Mouse (Mus musculus): ENCODE measurements around the gene Wdr60. TPM values are rescaled to one million over a fixed set of nuclear protein-coding genes. Genes with fewer than 3 reads are reported as not detected.

The Wdr60 gene
- polyA plus RNA-seq, 1 experiment from 2014 or later, result 9.3 TPM

- Histone ChIP-seq H3K9ac (ENCODE audit: low read depth, low read length) (no peak overlapping the region), H3K27me3 (ENCODE audit: control insufficient read depth, insufficient read depth, low read length) (no peaks in the 10 kb centered on the region), H3K4me1 (ENCODE audit: control insufficient read depth, insufficient read depth, low read length) (no peaks in the 10 kb centered on the region), H3K36me3 (ENCODE audit: control insufficient read depth, insufficient read depth, low read length) (no peaks in the 10 kb centered on the region), H3K4me3 (ENCODE audit: low read depth, low read length) (no peak overlapping the region), H3K9me3 (replicated peaks; ENCODE audit: control insufficient read depth, low read length) (no peaks in the 10 kb centered on the region), H3K4me2 (no peak overlapping the region), H3K27ac (ENCODE audit: low read depth, low read length) (no peak overlapping the region)
- no peak for ATAC-seq (replicated peaks; ENCODE audit: insufficient number of reproducible peaks, low FRiP score, low TSS enrichment)
Observed at GRCm38 (mm10) chr12:116194641-116195040, 68.2 kb downstream of the Wdr60 start.

- no peaks in the 10 kb centered on the region for H3K9me3 ChIP-seq (replicated peaks; ENCODE audit: control insufficient read depth, low read length)
- H3K9ac ChIP-seq (ENCODE audit: low read depth, low read length), result no peak overlapping the region
- H3K4me2 ChIP-seq, result no peak overlapping the region
- H3K27me3 ChIP-seq (ENCODE audit: control insufficient read depth, insufficient read depth, low read length), result no peaks in the 10 kb centered on the region
- no peaks in the 10 kb centered on the region for H3K4me1 ChIP-seq (ENCODE audit: control insufficient read depth, insufficient read depth, low read length)
- H3K27ac ChIP-seq (ENCODE audit: low read depth, low read length), result no peak overlapping the region
- H3K4me3 ChIP-seq (ENCODE audit: low read depth, low read length), result no peak overlapping the region
- WGBS (ENCODE audit: insufficient replicate concordance), result 69% methylated on average over 6 of the region's 6 CpGs
- no peaks in the 10 kb centered on the region for H3K36me3 ChIP-seq (ENCODE audit: control insufficient read depth, insufficient read depth, low read length)
- no peak for ATAC-seq (replicated peaks; ENCODE audit: insufficient number of reproducible peaks, low FRiP score, low TSS enrichment)
Observed at GRCm38 (mm10) chr12:116193952-116194351, 68.9 kb downstream of the Wdr60 start.

DNA sequence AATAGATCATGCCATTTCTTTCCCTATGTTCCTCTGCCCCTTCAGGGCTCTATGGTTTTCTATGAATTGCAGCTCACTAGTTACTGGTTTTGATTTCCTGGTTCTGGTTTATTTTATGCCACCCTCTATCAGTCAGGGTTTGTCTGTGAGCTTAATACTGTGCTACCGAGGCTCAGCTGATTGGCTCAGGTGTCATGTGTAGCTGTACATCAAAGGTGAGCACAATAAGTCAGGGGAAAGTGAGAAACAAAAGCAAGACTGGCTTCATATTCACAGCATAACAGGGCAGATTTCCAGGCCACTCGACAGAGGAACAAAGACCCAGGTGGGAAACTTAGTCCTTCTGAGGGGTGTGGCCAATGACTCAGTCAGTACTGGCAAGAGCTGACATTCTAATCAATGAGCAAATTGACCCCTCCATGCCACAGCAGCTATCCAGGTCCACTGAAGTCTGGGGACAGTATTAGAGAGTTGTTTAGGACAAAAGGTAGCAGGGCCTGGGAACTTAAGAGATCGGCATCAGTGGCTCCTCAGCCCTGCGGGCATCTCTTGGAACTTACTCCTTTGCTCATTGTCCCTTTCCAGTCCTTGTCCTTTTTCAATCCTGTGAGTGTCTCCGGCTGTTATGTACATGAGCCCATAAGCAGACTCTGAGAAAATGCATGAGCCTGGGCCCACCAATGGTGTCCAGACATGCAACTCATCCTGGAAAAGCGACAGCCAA lies 79.4 kb downstream of the Wdr60 start:
- Histone ChIP-seq H3K9ac (ENCODE audit: low read depth, low read length) (no peak overlapping the region), H3K9me3 (replicated peaks; ENCODE audit: control insufficient read depth, low read length) (no peaks in the 10 kb centered on the region), H3K27me3 (ENCODE audit: control insufficient read depth, insufficient read depth, low read length) (no peaks in the 10 kb centered on the region), H3K27ac (ENCODE audit: low read depth, low read length) (no peak overlapping the region), H3K4me2 (no peak overlapping the region), H3K4me3 (ENCODE audit: low read depth, low read length) (no peak overlapping the region), H3K4me1 (ENCODE audit: control insufficient read depth, insufficient read depth, low read length) (no peaks in the 10 kb centered on the region), H3K36me3 (ENCODE audit: control insufficient read depth, insufficient read depth, low read length) (no peaks in the 10 kb centered on the region)
- 72% methylated on average over 6 of the region's 6 CpGs for WGBS (ENCODE audit: insufficient replicate concordance)
- ATAC-seq (replicated peaks; ENCODE audit: insufficient number of reproducible peaks, low FRiP score, low TSS enrichment), result no peak

DNA sequence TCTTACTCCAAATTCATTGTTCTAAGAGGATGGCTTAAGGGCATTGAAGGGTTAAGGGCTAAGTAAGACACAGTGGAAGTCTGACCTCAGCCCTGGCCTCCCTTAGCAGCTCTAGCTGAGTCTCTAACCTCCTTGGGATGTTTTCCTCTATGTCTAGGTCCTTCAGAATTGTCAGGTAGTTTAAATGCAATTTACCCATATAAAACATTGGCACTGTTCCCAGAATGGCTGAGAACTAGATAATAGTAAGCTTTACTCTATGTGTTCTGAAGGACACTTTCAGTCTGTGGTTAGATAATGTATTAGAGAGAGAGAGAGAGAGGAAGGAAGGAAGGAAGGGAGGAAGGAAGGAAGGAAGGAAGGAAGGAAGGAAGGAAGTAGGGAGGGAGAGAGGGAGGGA lies 80.4 kb downstream of the Wdr60 start:
- H3K9me3 ChIP-seq (replicated peaks; ENCODE audit: control insufficient read depth, low read length), result no peaks in the 10 kb centered on the region
- H3K4me3 ChIP-seq (ENCODE audit: low read depth, low read length), result no peak overlapping the region
- no peak for ATAC-seq (replicated peaks; ENCODE audit: insufficient number of reproducible peaks, low FRiP score, low TSS enrichment)
- no peak overlapping the region for H3K4me2 ChIP-seq
- H3K27ac ChIP-seq (ENCODE audit: low read depth, low read length), result no peak overlapping the region
- H3K4me1 ChIP-seq (ENCODE audit: control insufficient read depth, insufficient read depth, low read length), result no peaks in the 10 kb centered on the region
- H3K27me3 ChIP-seq (ENCODE audit: control insufficient read depth, insufficient read depth, low read length), result no peaks in the 10 kb centered on the region
- no peak overlapping the region for H3K9ac ChIP-seq (ENCODE audit: low read depth, low read length)
- no peaks in the 10 kb centered on the region for H3K36me3 ChIP-seq (ENCODE audit: control insufficient read depth, insufficient read depth, low read length)

GRCm38 (mm10) chr12:116181436-116182050 lies 81.3 kb downstream of the Wdr60 start:
- Histone ChIP-seq H3K4me2 (no peak overlapping the region), H3K4me1 (ENCODE audit: control insufficient read depth, insufficient read depth, low read length) (no peaks in the 10 kb centered on the region), H3K36me3 (ENCODE audit: control insufficient read depth, insufficient read depth, low read length) (no peaks in the 10 kb centered on the region), H3K27me3 (ENCODE audit: control insufficient read depth, insufficient read depth, low read length) (no peaks in the 10 kb centered on the region), H3K27ac (ENCODE audit: low read depth, low read length) (no peak overlapping the region), H3K4me3 (ENCODE audit: low read depth, low read length) (no peak overlapping the region), H3K9me3 (replicated peaks; ENCODE audit: control insufficient read depth, low read length) (no peaks in the 10 kb centered on the region), H3K9ac (ENCODE audit: low read depth, low read length) (no peak overlapping the region)
- ATAC-seq (replicated peaks; ENCODE audit: insufficient number of reproducible peaks, low FRiP score, low TSS enrichment), result no peak
- WGBS (ENCODE audit: insufficient replicate concordance), result 71% methylated on average over 4 of the region's 4 CpGs

DNA sequence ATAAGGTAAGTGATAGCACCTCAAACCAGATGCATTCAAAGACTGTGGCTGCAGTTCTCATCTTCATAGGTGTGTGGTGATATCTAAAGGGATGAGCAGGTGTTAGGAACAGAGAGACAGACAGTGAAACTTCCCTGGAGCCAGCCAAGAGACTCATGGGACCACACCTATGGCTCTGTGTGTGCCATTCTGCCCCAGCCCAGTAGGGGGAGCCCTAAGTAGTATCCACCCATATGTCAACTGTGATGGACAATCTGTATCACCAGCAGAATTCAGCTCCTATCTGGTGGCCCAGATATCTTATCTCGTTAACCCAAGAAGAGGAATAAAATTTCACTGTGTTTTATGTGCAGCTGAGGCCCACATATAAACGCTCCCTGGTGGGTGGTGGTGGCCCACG lies 85.9 kb downstream of the Wdr60 start:
- WGBS (ENCODE audit: insufficient replicate concordance), result 73% methylated on average over 3 of the region's 3 CpGs
- H3K9ac ChIP-seq (ENCODE audit: low read depth, low read length), result no peak overlapping the region
- no peak for ATAC-seq (replicated peaks; ENCODE audit: insufficient number of reproducible peaks, low FRiP score, low TSS enrichment)

DNA sequence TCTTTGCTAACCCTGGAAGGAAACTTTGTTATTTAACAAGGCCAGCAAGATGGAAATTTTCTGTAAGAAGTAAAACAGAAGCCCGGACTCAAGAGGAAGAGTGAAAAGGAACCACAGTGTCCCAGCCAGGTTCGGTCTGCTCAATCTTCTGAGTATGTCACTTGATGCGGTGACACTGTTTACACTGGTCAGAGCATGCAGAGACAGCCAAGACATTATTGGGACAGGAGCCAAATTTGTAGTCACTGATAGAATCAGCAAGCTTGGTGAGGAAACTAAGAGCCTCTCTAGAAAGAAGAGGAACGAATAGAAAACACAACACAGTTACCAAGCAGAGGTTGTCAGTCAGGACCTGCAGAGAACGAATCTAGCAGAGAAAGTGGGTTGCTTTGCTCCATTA lies 93.2 kb downstream of the Wdr60 start:
- H3K4me2 ChIP-seq, result no peak overlapping the region
- H3K9ac ChIP-seq (ENCODE audit: low read depth, low read length), result no peak overlapping the region
- H3K4me1 ChIP-seq (ENCODE audit: control insufficient read depth, insufficient read depth, low read length), result no peaks in the 10 kb centered on the region
- no peaks in the 10 kb centered on the region for H3K27me3 ChIP-seq (ENCODE audit: control insufficient read depth, insufficient read depth, low read length)
- H3K27ac ChIP-seq (ENCODE audit: low read depth, low read length), result no peak overlapping the region
- WGBS (ENCODE audit: insufficient replicate concordance), result 66% methylated on average over 5 of the region's 5 CpGs
- no peaks in the 10 kb centered on the region for H3K36me3 ChIP-seq (ENCODE audit: control insufficient read depth, insufficient read depth, low read length)
- H3K9me3 ChIP-seq (replicated peaks; ENCODE audit: control insufficient read depth, low read length), result no peaks in the 10 kb centered on the region
- no peak overlapping the region for H3K4me3 ChIP-seq (ENCODE audit: low read depth, low read length)
- no peak for ATAC-seq (replicated peaks; ENCODE audit: insufficient number of reproducible peaks, low FRiP score, low TSS enrichment)

More for the DNA sequence above, 85.9 kb downstream of the Wdr60 start:
- no peaks in the 10 kb centered on the region for H3K27me3 ChIP-seq (ENCODE audit: control insufficient read depth, insufficient read depth, low read length)
- H3K4me1 ChIP-seq (ENCODE audit: control insufficient read depth, insufficient read depth, low read length), result no peaks in the 10 kb centered on the region
- H3K27ac ChIP-seq (ENCODE audit: low read depth, low read length), result no peak overlapping the region
- H3K9me3 ChIP-seq (replicated peaks; ENCODE audit: control insufficient read depth, low read length), result no peaks in the 10 kb centered on the region
- H3K4me3 ChIP-seq (ENCODE audit: low read depth, low read length), result no peak overlapping the region
- no peak overlapping the region for H3K4me2 ChIP-seq
- H3K36me3 ChIP-seq (ENCODE audit: control insufficient read depth, insufficient read depth, low read length), result no peaks in the 10 kb centered on the region

DNA sequence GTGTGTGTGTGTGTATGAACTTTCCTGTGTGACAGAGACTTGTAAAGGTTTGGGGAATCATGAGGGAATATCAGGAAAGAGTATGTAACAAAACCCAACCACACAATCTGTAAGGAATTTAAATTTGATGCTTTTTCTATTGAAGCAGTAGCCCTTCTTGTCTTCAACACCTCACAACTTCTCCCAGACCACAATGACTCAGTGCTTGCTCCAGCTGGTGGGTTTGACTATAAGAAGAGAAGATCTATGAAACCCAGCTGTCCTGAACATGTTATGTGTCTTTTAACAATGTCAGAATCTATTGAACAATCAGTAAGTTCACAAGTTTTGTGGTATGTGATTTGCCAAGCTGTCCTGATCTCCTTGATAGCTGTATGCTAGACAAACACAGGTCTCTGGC lies 97.5 kb downstream of the Wdr60 start:
- no peaks in the 10 kb centered on the region for H3K9me3 ChIP-seq (replicated peaks; ENCODE audit: control insufficient read depth, low read length)
- no peak overlapping the region for H3K9ac ChIP-seq (ENCODE audit: low read depth, low read length)
- no peak overlapping the region for H3K4me2 ChIP-seq
- no peaks in the 10 kb centered on the region for H3K4me1 ChIP-seq (ENCODE audit: control insufficient read depth, insufficient read depth, low read length)
- H3K4me3 ChIP-seq (ENCODE audit: low read depth, low read length), result no peak overlapping the region
- H3K27ac ChIP-seq (ENCODE audit: low read depth, low read length), result no peak overlapping the region
- ATAC-seq (replicated peaks; ENCODE audit: insufficient number of reproducible peaks, low FRiP score, low TSS enrichment), result no peak
- H3K36me3 ChIP-seq (ENCODE audit: control insufficient read depth, insufficient read depth, low read length), result no peaks in the 10 kb centered on the region
- H3K27me3 ChIP-seq (ENCODE audit: control insufficient read depth, insufficient read depth, low read length), result no peaks in the 10 kb centered on the region

DNA sequence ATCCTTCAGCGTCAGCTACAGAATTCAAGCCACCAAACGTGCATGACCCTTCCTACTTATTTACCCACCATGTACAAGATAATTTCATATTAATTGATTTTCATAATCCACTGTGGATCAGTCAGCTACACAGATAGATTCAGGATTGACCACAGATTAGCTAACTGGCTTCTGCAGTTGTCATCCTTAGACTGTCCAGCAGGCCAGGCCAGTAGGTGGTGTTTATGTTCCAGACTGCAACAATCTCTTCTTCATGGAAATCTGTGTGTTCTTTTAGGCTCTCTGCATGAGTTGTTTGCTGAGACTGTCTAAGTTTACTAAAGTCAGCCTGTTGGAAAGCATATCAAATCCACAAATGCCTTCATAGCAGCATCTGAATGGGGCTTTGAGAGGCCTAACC lies 103.1 kb downstream of the Wdr60 start:
- no peak for ATAC-seq (replicated peaks; ENCODE audit: insufficient number of reproducible peaks, low FRiP score, low TSS enrichment)
- WGBS (ENCODE audit: insufficient replicate concordance), result 82% methylated on average over 2 of the region's 2 CpGs
- Histone ChIP-seq H3K36me3 (ENCODE audit: control insufficient read depth, insufficient read depth, low read length) (no peaks in the 10 kb centered on the region), H3K9me3 (replicated peaks; ENCODE audit: control insufficient read depth, low read length) (no peaks in the 10 kb centered on the region), H3K27ac (ENCODE audit: low read depth, low read length) (no peak overlapping the region), H3K27me3 (ENCODE audit: control insufficient read depth, insufficient read depth, low read length) (no peaks in the 10 kb centered on the region), H3K4me1 (ENCODE audit: control insufficient read depth, insufficient read depth, low read length) (no peaks in the 10 kb centered on the region), H3K4me2 (no peak overlapping the region), H3K4me3 (ENCODE audit: low read depth, low read length) (no peak overlapping the region), H3K9ac (ENCODE audit: low read depth, low read length) (no peak overlapping the region)

Data from heart, embryonic 11.5 days (tissue).